Mouse (Mus musculus) ES-E14 (cell line): ENCODE results near the gene Fcrlb.

Source experiments
- CHD2 ChIP-seq: IDR thresholded peaks from 2 replicates; pipeline ENCODE4 v1.6.1; 2014; ENCODE audit warnings: mild to moderate bottlenecking, low read depth, low read length, inconsistent platforms
- ZC3H11A ChIP-seq: IDR thresholded peaks from 2 replicates; pipeline ENCODE4 v1.6.1; 2012; ENCODE audit warnings: low read depth, mild to moderate bottlenecking, inconsistent platforms, low read length, borderline replicate concordance

DNA sequence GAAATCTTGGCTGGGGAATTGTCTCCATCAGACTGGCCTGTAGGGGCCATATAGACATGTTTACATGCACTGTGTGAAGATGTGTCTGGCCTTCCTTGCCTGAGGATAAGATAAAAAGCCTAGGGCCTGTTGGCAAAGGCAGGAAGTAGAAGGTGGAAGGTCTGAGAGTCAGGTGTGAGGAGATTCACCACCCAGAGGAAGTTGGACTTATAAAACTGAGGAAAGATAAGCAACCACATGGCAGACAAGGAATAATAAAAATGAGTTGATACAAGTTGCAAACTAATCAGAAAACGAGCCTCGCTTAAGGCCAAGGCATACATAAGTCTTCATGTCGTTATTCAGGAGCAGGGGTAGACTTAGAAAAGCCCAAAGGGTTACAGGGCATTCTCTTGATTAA is 37.1 kb downstream of the Fcrlb start:
- TF ChIP-seq ZC3H11A = no peak
- TF ChIP-seq CHD2 = no peak
